Mouse (Mus musculus) hindbrain, embryonic 11.5 days (tissue): ENCODE measurements around the gene Rims3. TPM values are rescaled to one million over a fixed set of nuclear protein-coding genes. Genes with fewer than 3 reads are reported as not detected.
A peak's percentile ranks its signal among the peaks of the same experiment; 100 is the strongest.

Source experiments
- ATAC-seq: fragments of 200-750 bp; cut with Nextera tagmentation; 2 replicates; pipeline ENCODE4 v1.8.0; 2017; ENCODE audit warnings: mild to moderate bottlenecking, moderate TSS enrichment, moderate library complexity; ENCODE audit not compliant: low FRiP score
- DNase-seq: peaks from one replicate; pipeline ENCODE4 v3.0.0-alpha.2; 2015; ENCODE audit warnings: low spot score
- H3K27ac ChIP-seq: fragments of 300-500 bp; sonication (generic); 2 replicates; pipeline ENCODE4 v1.5.1; 2014; ENCODE audit warnings: mild to moderate bottlenecking, low read depth, low read length
- H3K27me3 ChIP-seq: fragments of 300-500 bp; sonication (generic); 2 replicates; pipeline ENCODE4 v1.6.1; 2014; ENCODE audit warnings: mild to moderate bottlenecking, low read length, moderate library complexity, mixed read lengths; ENCODE audit not compliant: control insufficient read depth, insufficient read depth
- H3K36me3 ChIP-seq: fragments of 300-500 bp; sonication (generic); 2 replicates; pipeline ENCODE4 v1.6.1; 2014; ENCODE audit warnings: mild to moderate bottlenecking, low read length, moderate library complexity, mixed read lengths; ENCODE audit not compliant: control insufficient read depth, insufficient read depth
- H3K4me1 ChIP-seq: fragments of 300-500 bp; sonication (generic); replicated peaks from 2 replicates; pipeline ENCODE4 v1.6.1; 2014; ENCODE audit warnings: low read length, mixed read lengths; ENCODE audit not compliant: control insufficient read depth, insufficient read depth
- H3K4me2 ChIP-seq: fragments of 300-500 bp; sonication (generic); replicated peaks from 2 replicates; pipeline ENCODE4 v1.6.1; 2014; ENCODE audit warnings: mild to moderate bottlenecking, low read depth, low read length
- H3K4me3 ChIP-seq: fragments of 300-500 bp; sonication (generic); 2 replicates; pipeline ENCODE4 v1.5.1; 2014; ENCODE audit warnings: low read depth, low read length
- H3K9ac ChIP-seq: fragments of 300-500 bp; sonication (generic); 2 replicates; pipeline ENCODE4 v1.6.1; 2014; ENCODE audit warnings: low read depth, low read length
- H3K9me3 ChIP-seq: fragments of 300-500 bp; sonication (generic); 2 replicates; pipeline ENCODE4 v1.6.1; 2016; ENCODE audit warnings: low read length; ENCODE audit not compliant: control insufficient read depth
- WGBS: fragments of 180-500 bp; shearing (Covaris S2); extraction: QIAGEN DNeasy Blood & Tissue Kit; methylation state at CpG from one replicate; pipeline ENCODE4 v1.1.7; 2014; 5-methylcytosine and 5-hydroxymethylcytosine counted together
- polyA plus RNA-seq: library from polyadenylated mRNA; unstranded; fragments of >200 nt; fragmentation: Nextera tagmentation; extraction: Ambion mirVana; gene quantifications from 2 replicates; pipeline ENCODE4 v1.2.1, GENCODE M21; 2014

Rims3 gene
- polyA plus RNA-seq, 1 experiment from 2014 or later, result 3.6 TPM

DNA sequence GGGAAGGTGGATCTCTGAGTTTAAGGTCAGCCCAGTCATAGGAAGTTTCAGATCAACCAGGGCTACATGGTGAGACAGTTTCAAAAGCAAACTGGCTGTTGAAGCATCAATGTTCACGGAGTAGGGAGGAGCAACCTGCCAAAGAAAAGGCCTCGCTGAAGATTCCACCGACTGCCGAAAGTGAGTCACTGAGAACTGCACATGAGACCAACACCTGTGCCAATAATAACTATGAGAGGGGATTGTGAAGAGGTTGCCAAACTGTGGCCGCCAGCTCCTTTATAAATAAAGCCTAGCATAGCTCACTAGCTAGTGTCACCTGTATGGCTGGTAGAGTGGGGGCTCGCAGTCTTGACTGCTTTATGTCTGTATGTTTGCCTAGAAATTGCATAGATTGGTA lies 56.5 kb downstream of the Rims3 start:
- ATAC-seq (no peak), DNase-seq (no peak)
- Histone ChIP-seq H3K9ac (no peak overlapping the region), H3K4me1 (no peaks in the 10 kb centered on the region), H3K4me2 (no peak overlapping the region), H3K27me3 (no peaks in the 10 kb centered on the region), H3K9me3 (no peaks in the 10 kb centered on the region), H3K27ac (no peak overlapping the region), H3K36me3 (no peaks in the 10 kb centered on the region), H3K4me3 (no peak overlapping the region)
- 80% methylated on average over 6 of the region's 6 CpGs for WGBS

DNA sequence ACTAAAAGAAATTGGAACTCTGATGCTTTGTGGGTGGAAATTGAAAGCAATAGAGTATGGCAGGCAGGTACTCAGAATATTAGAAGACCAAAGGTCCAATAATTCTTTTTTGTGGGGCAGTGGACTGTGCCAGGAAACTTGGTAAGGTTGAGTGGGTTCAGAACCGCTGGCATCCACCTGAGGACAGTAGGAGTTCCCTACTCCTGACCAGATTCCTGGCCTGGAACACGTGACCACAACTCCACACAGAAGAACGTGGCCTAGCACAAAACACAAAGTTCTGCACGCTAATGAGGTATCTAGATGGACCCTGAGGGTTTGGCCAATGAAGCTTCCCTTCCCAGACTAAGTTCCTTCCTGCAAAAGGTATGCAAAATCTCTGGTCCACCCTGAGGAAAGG lies 58.2 kb downstream of the Rims3 start:
- H3K4me3 ChIP-seq, result no peak overlapping the region
- H3K27me3 ChIP-seq, result no peaks in the 10 kb centered on the region
- 57% methylated on average over 4 of the region's 4 CpGs for WGBS
- no peak overlapping the region for H3K27ac ChIP-seq
- H3K4me1 ChIP-seq, result no peaks in the 10 kb centered on the region
- no peaks in the 10 kb centered on the region for H3K9me3 ChIP-seq
- no peaks in the 10 kb centered on the region for H3K36me3 ChIP-seq
- no peak overlapping the region for H3K4me2 ChIP-seq
- ATAC-seq (no peak), DNase-seq (no peak)
- no peak overlapping the region for H3K9ac ChIP-seq

DNA sequence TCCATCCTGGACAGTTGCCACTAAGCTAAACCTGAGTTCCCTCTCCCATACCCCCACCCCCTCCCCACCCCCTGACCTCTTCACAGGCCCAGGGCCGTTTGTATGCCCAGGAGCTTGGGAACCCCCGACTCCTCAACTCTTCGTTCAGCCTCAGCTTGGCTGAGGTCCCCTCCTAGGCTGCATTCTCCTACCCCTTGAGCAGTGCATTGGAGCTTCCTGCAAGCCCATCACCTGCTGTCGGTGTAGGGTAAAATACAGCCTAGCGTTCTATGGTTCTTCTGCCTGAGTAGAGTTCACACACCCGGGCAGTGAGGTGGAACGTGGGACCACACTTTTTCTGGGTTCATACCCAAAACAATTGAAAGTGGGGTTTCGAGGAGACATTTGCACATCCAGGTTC lies 58.8 kb downstream of the Rims3 start:
- Histone ChIP-seq H3K9ac (no peak overlapping the region), H3K9me3 (no peaks in the 10 kb centered on the region), H3K27ac (no peak overlapping the region), H3K4me2 (no peak overlapping the region), H3K27me3 (no peaks in the 10 kb centered on the region), H3K36me3 (no peaks in the 10 kb centered on the region), H3K4me1 (no peaks in the 10 kb centered on the region), H3K4me3 (no peak overlapping the region)
- ATAC-seq, result no peak
- DNase-seq, result no peak
- WGBS, result 65% methylated on average over 8 of the region's 8 CpGs

DNA sequence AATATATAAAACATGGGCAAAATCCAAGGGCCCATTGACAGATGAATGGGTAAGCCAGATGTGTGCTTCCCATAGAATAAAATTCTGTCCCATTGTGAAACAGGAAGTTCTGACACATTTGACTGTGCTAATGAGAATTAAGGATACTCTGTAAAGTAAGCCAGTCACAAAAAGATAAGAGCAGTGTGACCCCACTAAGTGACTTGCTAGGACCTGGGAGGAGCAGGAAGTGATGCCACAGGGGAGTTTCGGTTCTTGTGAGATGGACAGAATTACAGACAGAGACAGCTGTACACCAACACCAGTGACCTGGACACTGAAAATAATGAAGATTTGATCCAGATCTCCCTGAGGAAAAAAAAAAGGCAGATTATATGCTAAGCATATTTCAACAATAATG lies 59.2 kb downstream of the Rims3 start:
- Histone ChIP-seq H3K4me2 (no peak overlapping the region), H3K27ac (no peak overlapping the region), H3K36me3 (no peaks in the 10 kb centered on the region), H3K27me3 (no peaks in the 10 kb centered on the region), H3K4me3 (no peak overlapping the region), H3K9ac (no peak overlapping the region), H3K9me3 (no peaks in the 10 kb centered on the region), H3K4me1 (no peaks in the 10 kb centered on the region)
- WGBS, result 84% methylated on average over 1 of the region's 1 CpGs
- DNase-seq, result no peak
- no peak for ATAC-seq

DNA sequence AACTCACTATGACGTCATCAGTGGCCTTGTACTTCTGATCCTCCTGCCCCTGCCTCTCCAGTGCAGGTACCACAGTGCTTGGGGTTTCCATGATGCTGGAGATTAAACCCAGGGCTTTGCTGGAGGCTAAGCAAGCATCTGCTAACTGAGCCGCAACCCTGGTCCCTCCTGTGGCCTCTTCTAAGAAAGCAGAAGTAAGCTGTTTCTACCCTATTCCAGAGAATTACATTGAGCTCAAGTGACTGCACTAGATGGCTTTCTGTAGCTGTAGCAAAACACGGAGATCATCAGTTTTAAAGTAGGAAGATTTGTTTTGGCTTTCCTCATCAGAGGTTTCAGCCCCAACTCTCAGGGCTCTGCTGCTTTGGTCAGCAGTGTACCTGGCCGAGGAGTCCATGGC lies 59.9 kb downstream of the Rims3 start:
- Histone ChIP-seq H3K9ac (no peak overlapping the region), H3K9me3 (no peaks in the 10 kb centered on the region), H3K4me2 (no peak overlapping the region), H3K4me1 (no peaks in the 10 kb centered on the region), H3K27ac (no peak overlapping the region), H3K4me3 (no peak overlapping the region), H3K27me3 (no peaks in the 10 kb centered on the region), H3K36me3 (no peaks in the 10 kb centered on the region)
- ATAC-seq (no peak), DNase-seq (no peak)
- 82% methylated on average over 4 of the region's 4 CpGs for WGBS

DNA sequence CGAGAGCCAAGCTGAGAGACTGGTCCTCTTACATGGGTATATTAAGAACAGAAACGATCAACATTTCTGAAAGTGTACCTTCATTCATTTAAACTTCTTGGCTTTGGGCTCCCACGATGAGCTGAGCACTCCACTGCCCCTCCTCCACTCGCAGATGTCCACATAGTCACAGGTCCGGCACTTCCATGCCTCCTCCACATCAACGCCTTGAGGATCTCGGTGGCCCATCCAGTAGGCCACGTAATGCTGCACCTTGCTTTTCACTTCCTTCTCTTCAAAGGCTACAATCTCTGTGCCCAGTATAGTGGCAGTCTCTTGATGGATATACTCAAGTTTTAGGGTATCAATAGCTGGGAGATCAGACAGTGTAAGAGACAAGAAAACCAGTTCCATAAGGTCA lies 66.8 kb downstream of the Rims3 start:
- ATAC-seq, result no peak
- no peaks in the 10 kb centered on the region for H3K4me1 ChIP-seq
- WGBS, result 98% methylated on average over 8 of the region's 8 CpGs

DNA sequence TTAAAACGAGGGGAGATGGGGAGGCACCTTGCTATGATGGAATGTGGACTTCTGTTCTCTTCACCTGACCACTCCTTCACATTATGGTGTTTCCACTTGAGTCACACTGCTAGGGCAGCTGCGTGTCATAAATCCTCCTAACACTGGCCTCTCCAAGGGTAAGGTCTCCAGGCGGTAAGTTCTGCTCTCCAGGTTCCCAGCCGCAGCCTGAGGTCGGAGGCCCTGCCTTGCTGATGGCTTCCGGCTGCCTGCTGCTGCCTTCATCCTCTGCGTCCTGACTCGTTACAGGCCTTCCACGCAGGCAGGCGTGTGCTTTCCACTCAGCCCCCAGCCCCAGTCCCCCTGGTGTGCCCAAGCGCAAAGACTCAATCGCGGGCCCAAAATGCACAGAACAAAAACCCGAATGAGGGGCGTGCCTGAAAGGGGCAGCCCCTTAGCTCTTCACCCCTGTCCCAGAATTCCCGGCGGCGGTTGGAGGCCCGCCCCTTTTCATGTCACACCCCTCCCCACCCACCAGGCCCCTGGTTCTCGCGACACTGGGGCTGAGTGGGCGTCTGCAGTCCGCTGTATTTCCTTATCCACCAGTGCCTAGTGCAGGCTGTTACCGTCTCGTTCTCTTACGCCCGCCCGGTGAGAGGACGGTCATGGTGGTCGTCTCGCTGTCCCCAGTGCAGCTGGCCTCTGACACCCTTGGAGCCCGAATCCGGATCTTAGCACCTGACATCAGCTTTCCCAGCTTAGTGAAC lies 70.1 kb downstream of the Rims3 start, which contains the start of gene Exo5:
Exo5 (minus strand) TSS at position 464 of the 746 bp plus-strand sequence.
- H3K4me1 ChIP-seq, result no peaks in the 10 kb centered on the region
- H3K9ac ChIP-seq, result peak within 1 kb of the TSS; percentile 89
- no peaks in the 10 kb centered on the region for H3K9me3 ChIP-seq
- WGBS, result under 1% methylated on average over 33 of the region's 33 CpGs
- H3K4me2 ChIP-seq, result peak within 1 kb of the TSS; percentile 47
- peak; percentile 98 for ATAC-seq
- peak within 1 kb of the TSS; percentile 62 for H3K4me3 ChIP-seq
- peaks cover 12% of the 10 kb centered on the region for H3K36me3 ChIP-seq
- peak; percentile 95 for DNase-seq
- no peaks in the 10 kb centered on the region for H3K27me3 ChIP-seq
- H3K27ac ChIP-seq, result peak within 1 kb of the TSS; percentile 85

More for the DNA sequence above, 66.8 kb downstream of the Rims3 start:
- Histone ChIP-seq H3K27ac (no peak overlapping the region), H3K4me3 (no peak overlapping the region), H3K9ac (no peak overlapping the region), H3K27me3 (no peaks in the 10 kb centered on the region), H3K36me3 (peaks cover 12% of the 10 kb centered on the region), H3K9me3 (no peaks in the 10 kb centered on the region), H3K4me2 (no peak overlapping the region)
- no peak for DNase-seq

DNA sequence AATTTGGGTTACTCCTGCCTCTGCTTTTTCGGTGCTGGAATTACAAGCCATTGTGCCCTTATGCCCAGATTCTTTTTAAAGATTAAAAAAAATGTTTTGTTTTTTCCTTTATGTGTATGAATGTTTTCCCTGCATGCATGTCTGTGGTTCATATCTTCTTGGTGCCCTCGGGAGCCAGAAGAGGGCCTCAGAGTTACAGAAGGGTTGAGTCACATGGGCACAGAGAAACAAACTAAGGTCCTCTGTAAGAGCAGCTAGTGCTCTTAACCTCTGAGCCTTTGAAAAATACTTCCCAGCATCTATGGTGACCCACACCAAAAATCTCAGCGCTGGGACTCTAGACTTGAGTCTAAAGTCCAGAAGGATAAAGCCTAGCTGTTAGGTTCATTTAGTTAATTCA lies 70.8 kb downstream of the Rims3 start:
- peak; percentile 22 for DNase-seq

DNA sequence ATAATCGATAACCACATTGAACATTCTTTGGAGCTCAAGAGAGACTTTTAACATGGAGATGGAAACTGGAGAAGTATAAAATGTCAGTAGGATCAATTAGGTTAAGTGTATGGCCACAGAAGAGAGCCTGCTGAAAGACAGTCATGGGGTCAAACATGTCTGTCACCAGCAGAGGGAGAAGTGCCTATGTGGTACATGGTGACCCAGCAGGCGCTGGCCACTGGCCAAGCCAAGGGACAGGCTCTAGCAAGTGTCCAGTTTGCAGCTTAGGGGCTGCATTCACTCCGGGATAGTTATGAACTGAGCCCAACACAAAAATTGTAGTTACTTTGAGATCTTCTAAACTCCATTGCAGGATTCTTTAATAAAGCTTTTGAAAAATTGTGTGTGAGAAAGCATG lies 74.1 kb downstream of the Rims3 start:
- H3K36me3 ChIP-seq, result no peaks in the 10 kb centered on the region
- H3K4me3 ChIP-seq, result no peak overlapping the region
- no peaks in the 10 kb centered on the region for H3K4me1 ChIP-seq
- DNase-seq (no peak), ATAC-seq (no peak)
- H3K9me3 ChIP-seq, result no peaks in the 10 kb centered on the region
- H3K27ac ChIP-seq, result no peak overlapping the region
- H3K27me3 ChIP-seq, result no peaks in the 10 kb centered on the region
- no peak overlapping the region for H3K4me2 ChIP-seq
- 89% methylated on average over 3 of the region's 3 CpGs for WGBS
- H3K9ac ChIP-seq, result no peak overlapping the region

More for the DNA sequence above, 70.8 kb downstream of the Rims3 start:
- peak overlapping the region; percentile 62 for H3K4me3 ChIP-seq
- peak overlapping the region; percentile 89 for H3K9ac ChIP-seq
- peak overlapping the region; percentile 47 for H3K4me2 ChIP-seq
- no peaks in the 10 kb centered on the region for H3K4me1 ChIP-seq
- H3K27ac ChIP-seq, result peak overlapping the region; percentile 85; the same call in 1 of the 2 replicates
- no peaks in the 10 kb centered on the region for H3K27me3 ChIP-seq
- H3K9me3 ChIP-seq, result no peaks in the 10 kb centered on the region
- whole genome bisulfite sequencing, result 17% methylated on average over 3 of the region's 3 CpGs
- peaks cover 12% of the 10 kb centered on the region for H3K36me3 ChIP-seq
- peak; percentile 56 for ATAC-seq
